Mouse (Mus musculus): ENCODE data around the gene Plp2.
A peak's percentile ranks its signal among the peaks of the same experiment; 100 is the strongest.
"Not testable (repeated sequence)": the region's sequence is repeated elsewhere in the genome, so short reads cannot be mapped to it uniquely, and the experiment has no call there.

Plp2 gene

DNA sequence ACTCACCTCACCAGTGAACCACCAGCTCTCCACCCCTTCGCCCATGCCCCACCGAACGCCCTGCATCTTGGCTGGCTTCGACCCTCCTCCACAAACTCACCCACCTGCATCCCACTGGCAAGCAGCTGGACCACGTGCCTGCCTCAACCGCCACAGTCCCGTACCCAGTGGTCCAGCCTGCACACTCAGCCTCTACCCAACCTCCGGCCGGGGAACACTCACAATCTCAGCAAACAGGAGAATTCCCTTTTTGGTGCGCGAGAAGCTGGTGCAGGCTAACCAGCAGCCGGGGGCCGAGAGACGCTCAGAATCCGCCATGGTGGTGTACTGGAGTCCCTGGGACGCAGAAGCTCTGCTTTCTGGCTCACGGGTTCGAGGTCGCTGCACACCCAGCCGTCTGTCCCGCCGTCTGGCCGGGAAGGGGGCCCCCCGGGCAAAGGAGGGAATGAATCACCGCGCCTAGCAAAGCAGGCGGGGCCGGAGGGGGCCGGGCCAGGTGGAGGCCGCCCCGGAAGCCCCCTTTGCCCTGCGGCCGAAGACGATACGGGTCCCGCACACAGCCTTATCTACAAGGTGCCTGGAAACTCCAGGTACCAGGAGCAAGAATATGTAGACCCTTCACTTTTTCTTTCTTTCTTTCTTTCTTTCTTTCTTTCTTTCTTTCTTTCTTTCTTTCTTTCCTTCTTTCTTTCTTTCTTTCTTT lies at the start of gene Plp2:
TSS of gene Plp2 (minus strand) at position 470 of the 703 bp plus-strand sequence.
- DNase-seq (ENCODE audit: low spot score): peak; percentile 13

DNA sequence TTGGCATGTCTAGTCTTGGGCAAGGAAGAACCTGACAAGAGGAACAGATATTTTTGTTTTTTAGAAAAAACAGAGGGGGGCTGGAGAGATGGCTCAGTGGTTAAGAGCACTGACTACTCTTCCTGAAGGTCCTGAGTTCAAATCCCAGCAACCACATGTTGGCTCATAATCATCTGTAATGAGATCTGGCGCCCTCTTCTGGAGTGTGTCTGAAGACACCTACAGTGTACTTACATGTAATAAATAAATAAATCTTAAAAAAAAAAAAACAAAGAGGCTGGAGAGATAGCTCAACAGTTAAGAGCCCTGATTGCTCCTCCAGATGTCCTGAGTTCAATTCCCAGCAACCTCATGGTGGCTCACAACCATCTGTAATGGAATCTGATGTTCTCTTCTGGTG lies 44.9 kb upstream of the Plp2 start:
- DNase-seq (ENCODE audit: low spot score): peak; percentile 13

DNA sequence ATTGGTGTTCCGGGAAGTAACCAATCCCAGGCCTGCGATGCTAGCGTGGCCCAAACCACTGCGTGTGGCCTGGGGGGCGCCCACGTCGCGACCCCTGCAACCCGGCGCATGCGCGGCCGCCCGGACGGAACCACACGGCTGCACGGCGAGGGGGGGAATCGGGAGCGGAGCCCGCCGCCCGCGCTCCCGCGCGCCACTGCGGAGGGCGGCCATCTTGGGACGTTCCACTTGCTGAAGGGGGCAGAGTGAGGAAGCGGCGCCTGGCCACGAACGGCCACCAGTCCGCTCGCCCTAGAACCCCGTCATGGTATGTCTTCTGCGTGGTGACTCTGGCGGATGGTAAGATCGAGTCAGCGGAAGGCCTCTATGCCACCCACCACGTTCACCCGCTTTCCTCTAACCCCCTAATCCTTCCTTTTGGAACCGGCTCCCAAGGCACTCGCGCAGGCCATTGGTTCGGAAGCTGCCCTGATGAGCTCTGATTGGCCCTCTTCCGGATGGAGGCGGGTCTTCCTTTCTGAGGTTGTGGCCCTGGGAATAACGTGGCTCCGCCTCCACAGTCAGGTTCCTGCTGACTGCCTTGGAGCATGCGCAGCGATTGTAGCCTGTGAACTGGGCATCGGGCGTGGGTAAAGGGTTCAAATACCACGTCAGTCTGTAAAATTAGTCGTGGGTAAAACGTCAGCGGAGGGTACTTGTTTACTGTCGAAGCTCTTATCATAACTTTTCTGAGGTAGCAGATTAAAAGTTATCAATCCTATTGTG lies 43.1 kb upstream of the Plp2 start, which contains the start of gene Wdr45:
TSS of gene Wdr45 (plus strand) at position 199 of the 765 bp plus-strand sequence.
- peak; percentile 94 for DNase-seq (ENCODE audit: low spot score)

DNA sequence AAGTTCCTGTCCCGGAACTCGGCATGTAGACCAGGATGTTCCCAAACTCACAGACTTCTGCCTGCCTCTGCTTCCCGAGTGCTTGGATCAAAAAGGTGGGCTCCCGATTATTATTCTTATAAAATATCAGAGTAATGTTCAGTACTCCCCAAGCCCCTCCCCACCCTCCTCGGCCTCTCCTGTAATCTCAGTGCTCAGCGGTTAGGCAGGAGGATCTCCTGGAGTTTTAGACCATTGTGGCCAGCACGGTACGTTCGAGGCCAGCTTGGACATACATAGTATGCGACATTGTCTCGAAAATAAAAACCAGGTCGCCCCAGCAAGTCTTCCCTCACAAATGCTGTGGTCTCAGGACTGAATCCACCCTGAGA lies 42.6 kb upstream of the Plp2 start:
- DNase-seq (ENCODE audit: low spot score): not testable (repeated sequence)

DNA sequence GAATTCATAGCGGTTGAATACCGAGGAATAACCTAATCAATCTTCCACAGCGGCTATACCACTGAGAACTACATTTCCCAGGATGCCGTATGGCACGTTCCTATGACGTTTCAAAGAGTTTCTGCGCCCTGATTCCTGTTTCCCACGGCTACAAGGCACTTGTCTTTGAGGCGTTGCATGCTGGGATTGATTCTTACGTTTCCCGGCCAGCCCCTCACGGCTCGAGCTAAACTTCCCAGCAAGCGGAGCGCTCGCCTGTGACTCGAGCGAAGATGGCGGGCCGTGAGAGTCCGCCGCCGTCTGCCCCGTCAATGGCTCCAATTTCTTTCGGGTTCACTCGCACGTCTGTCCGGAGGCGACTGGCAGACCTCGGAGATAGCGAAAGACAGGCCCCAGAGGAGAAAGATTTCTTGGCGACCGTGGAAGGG lies 25.8 kb upstream of the Plp2 start, which contains the start of gene Gpkow:
TSS of gene Gpkow (plus strand) at position 178 of the 428 bp plus-strand sequence.
- DNase-seq (ENCODE audit: low spot score): peak; percentile 88

DNA sequence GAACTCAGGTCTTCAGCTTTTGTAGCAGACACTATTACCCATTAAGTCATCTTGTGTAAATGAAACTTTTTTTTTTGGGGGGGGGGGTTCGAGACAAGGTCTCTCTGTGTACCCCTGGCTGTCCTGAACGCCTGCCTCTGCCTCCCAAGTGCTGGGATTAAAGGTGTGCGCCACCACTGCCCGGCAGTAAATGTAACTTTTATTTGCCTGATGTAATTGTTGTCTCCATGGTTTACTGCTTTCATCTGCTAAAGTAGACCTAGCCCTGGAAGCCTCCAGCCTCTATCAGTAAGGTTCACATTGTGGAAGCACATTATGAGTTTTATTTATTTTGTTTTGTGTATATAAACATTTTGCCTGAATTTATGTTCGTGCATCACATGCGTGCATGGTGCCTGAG lies 25.3 kb upstream of the Plp2 start:
- no peak for DNase-seq (ENCODE audit: low spot score)

DNA sequence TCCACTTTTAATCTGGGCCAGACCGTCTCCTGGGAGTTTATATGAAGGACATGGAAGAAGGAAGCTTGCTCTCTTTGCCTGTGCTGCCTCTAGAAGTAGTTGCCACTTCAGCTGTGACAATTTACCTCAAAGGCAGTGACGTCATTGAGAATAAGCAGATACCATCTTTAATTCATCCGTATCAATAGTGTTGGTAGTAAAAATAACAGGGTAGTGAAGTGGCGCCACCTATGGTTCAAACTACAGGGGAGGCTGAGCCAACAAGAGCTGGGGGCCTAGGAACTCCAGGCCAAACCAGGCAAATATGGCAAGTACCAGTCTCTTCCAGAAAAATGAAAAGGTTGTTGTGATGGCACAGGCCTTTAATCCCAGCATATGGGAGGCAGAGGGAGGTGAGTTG lies 21.7 kb upstream of the Plp2 start:
- DNase-seq (ENCODE audit: low spot score): peak; percentile 73

DNA sequence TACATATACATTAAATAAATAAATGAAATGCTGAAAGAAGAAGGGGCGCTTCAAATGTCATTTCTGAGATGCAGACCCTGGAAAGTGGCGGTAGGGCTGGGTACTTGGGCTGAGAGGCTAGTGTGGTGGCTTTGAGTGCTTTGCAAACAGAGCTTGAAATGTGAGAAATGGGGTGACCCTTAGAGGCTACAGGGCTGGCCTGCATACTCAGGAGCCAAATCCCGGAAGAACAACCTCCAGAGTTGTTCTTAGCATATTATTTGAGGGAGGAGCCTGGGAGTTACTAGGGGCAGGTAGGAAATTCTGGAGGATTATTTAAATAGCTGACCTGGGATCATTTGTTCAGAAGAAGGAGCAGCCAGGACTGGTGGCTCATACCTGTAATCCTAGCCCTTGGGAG lies 19.3 kb upstream of the Plp2 start:
- no peak for DNase-seq (ENCODE audit: low spot score)

DNA sequence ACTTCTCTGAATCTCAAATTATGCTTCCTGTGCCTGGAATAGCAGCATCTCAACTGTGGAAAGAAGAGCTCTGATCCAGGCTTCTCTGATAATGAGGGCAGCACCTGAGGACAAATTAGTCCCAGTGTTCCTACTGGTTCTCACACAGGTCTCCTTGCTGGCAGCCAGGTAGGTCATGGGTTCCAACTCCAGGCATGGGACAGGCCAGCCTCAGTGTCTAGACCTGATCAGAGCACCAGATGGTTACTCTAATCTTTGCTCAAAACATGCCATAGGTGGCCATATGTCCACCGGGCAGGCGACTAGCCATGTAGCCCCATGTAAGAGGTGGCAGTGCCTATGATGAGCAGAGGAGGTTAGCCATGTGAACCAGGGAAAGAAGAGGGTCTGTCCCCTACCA lies 17.1 kb upstream of the Plp2 start:
- no peak for DNase-seq (ENCODE audit: low spot score)

DNA sequence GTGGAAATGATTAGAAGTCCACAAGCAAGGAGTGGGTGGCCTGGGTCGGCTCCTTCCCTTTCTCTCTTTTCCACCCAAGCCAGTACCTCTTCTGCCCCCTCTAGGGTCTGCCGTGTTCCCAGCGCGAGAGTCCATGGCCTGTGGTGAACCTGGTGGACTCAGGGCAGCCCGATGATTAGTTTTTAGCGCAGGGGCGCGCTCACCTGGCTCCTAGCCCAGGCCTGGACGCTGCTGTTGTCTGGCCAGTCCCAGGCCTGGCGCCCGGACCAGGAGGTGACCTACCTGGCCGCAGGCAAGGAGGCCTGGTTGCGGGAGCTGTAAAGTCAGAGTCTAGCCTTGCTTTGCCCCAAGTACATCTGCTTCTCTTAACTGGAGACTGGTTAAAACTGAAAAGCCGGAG lies 9.7 kb upstream of the Plp2 start, which contains the start of gene Magix:
TSS of gene Magix (minus strand) at position 388 of the 400 bp plus-strand sequence.
- DNase-seq (ENCODE audit: low spot score): no peak

DNA sequence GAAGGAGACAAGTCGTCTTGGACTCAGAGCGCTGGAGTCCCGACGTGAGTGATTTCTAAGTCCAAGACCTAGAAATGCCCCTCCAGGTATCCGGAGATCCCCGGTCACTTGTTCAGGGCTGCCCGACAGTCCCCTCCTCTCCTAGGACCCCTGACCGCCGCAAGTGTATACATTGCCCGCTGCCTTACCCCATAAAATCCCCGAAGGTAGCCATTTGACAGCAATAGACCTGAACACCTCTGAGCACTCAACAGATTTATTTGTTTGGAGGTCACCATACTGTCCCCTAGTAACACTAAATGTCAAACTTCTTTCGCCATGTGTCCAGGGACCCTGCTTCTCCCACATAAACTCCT lies 8.8 kb upstream of the Plp2 start:
- no peak for DNase-seq (ENCODE audit: low spot score)

DNA sequence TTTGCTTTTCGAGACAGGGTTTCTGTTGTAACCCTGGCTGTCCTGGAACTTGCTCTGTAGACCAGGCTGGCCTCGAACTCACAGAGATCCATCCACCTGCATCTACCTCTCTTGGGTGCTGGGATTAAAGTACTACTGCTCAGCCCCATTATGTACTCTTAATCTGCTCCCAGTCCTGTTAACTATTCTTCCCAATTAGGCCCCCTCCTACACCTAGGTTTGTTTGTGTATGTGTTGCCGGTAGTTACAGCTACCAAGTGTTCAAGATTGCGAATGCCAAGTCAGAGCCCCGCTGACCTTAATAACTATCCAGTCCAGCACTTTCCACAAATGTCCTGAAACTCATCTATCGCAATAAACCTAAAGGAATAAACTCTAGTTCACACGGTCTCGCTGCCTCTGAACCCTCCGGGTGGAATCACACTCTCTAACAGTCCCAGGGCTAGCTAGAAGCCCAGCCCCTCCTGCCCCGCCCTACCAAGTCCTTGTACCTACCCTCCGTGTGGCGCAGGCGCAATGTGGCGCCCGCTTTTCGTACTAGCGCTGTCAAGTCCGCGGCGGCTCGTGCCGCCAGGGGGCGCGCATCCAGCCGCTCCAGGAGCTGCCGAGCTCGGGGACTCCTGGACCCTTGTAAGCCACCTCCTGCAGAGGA lies 8.3 kb upstream of the Plp2 start:
- peak; percentile 91 for DNase-seq (ENCODE audit: low spot score)

DNA sequence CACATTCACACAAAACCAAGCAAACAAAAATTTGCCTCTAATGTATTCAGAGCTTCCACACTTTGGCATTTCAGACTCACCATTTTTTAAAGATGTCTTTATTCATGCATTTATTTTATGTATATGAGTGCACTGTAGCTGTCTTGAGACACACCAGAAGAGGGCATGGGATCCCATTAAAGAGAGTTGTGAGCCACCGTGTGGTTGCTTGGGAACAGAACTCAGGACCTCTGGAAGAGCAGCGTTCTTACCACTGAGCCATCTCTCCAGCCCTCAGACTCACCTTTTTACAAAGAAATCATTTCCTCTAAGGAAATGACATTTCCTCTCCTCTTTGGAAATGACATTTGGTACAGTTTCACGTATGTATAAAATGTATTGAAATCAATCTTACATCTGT lies 7.8 kb upstream of the Plp2 start:
- no peak for DNase-seq (ENCODE audit: low spot score)

DNA sequence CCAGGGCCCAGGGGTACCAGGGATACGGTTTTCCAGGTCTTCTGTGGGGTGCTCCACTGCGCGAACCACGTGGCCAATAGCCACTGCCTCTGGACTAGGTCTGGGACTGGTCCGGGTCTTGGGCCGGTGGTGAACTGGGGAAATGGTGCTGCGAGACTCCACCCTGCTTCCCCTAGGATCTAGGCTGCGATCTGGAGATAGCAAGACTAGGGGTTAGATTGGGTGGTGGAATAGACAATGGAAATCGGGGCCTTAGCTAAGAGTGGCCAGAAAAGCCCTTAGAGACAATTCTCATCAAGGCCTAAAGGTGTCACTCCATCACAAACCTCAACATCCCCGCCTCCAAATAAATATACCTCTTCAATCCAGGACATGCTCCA lies 3.8 kb upstream of the Plp2 start:
- no peak for DNase-seq (ENCODE audit: low spot score)

DNA sequence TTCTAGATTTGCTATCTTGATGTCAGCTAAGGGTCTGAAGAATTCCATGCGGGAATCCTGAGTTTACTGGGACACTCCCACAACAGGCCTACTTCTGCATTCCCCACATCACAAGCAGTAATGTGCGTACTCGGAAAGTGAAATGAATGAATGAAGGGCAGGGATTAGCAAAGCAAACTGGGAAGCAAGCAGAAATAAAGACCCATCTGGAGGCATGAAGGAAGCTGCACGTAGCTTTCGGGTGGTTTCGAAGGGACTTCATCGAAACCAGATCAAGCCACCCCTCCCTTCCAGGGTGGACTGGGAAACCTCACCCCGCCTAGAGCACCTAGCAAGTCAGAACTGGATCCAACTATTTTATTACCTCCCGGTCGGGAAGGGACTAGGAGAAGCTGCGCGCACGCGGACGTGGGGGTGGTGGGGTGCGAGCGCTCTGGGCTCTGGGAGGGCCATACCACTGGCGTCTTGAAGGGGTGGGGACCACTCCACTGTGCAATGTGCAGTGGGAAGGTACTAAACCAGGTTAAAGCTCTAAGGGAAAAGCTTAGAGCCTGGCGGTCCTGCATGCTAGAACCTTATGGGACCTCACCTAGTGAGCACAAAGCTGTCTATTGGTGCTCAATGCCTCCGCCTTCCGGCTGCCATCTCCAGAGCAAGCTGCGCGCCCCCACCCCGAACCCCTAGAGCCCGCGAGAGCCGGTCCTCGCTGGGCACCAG lies 3.3 kb upstream of the Plp2 start:
- peak; percentile 8 for DNase-seq (ENCODE audit: low spot score)

DNA sequence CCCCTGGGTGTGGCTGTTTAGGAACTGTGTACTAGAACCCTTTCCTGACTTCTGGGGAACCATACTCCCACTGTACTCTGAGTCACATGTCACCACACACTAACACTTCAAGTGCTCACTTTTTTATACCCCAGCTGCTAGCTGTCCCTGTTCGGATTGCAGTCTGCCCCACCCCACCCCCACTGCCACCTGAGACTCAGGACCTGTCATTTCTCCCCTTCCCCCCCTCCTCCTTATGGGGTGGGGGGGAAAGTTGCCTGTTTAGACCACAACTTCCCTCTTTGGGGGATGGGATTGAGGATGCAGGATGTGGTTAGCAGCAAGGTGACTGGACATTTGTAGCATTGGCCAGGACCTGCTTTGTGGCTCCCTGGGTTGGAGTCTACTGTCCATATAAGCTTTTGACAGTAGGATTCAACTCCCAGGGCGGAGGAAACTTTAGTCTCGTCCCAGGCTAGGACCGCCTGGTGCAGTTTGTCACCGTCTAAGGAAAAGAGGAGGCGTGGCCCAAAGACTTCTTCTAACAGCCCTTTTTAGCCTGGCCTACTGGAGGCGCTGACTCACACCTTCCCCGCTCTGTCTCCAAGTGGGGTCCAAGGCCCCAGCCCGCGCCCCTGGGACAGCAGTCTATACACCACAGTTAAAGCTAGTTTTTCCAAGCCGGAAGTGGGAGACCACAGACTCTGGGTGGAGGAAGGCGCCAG lies 2.5 kb upstream of the Plp2 start:
- no peak for DNase-seq (ENCODE audit: low spot score)

DNA sequence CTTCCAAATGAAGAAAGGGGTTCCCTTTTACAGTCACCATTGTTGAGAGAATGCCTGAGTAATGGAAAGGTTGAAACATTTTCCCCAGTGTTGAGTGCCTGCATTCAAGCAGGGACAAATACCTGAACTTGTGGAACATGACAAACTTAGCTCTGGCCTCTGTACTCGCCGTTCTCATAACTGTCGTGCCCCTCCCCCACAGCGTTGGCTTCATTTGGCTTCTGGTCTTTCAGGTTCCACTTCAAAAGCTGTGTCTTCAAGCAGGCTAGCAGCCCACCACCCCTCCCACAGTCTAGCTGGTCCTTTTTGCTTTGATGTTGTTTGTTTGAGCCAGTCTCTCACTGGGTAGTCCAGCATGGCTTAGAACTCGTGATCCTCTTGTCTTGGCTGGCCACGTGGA lies 1.5 kb upstream of the Plp2 start:
- no peak for DNase-seq (ENCODE audit: low spot score)

DNA sequence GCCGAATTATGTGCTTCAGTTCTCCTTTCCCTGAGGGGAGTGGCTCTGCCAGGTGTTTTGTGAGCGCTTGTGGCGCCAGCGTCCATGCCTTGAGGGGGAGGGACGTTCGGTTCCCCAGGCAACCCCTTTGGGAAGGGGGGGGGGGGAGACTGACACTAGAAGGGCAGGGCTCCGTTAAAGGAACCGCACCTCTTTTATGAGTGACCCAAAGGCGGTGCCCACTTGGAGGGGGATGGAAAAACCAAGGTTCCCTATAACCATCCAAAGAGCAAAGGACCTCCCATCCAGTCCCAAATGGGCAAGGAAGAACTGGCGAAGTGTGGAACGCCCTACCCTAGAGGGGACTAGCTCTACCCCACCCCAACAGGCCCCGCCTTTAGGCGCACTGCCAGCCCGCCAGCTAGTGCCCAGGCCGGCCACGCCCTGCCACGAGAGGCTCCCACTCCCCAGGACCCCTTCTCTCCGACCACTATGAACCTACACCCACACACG lies 754 bp downstream of the Plp2 start:
- peak; percentile 22 for DNase-seq (ENCODE audit: low spot score)

DNA sequence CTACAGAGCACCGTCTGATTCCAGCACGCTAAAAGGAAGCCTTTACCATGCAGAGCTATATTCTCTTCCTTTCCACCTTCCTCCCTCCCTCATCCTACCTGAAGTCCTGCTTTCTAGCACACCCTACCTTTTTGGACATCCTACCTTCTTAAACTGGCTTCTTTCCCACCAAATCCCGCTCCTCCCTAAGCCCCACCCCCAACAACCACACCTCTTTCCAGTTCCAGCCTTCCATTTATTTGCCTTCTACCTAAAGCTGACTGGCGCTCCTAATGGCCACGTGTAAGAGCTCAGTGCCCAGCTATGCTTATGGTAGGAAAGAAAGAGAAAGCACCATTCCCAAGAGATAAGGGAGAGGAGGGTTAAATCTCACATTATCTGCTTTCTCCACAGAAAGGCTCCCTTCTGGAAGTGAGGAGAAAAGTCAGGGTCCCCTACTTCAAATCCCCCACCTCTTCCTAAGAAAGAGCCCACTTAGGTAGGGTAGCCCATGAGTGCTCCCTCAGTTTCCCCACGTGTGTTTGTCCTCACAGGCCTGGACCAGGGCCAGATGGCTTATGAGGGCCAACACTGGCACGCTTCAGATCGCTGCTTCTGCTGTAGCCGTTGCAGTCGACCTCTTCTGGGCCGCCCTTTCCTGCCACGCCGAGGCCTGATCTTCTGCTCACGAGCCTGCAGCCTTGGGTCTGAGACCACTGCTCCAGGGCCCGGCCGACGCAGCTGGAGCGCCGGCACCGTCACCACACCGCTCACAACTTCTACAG lies 5.3 kb downstream of the Plp2 start:
- DNase-seq (ENCODE audit: low spot score): no peak

DNA sequence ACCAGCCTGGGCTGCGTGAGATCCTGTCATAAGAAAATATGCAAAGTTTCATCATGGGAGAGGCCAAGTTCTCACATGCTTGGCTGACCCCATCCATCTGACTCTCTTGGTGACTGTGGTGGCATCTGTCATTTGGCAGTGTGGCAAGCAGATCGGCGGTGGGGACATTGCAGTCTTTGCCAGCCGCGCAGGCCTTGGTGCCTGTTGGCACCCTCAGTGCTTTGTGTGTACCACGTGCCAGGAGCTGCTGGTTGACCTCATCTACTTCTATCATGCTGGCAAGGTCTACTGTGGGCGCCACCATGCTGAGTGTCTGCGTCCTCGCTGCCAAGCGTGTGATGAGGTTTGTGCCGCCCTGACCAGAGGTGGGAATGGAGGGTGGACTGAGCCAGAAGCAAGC lies 6.4 kb downstream of the Plp2 start:
- DNase-seq (ENCODE audit: low spot score): no peak

DNA sequence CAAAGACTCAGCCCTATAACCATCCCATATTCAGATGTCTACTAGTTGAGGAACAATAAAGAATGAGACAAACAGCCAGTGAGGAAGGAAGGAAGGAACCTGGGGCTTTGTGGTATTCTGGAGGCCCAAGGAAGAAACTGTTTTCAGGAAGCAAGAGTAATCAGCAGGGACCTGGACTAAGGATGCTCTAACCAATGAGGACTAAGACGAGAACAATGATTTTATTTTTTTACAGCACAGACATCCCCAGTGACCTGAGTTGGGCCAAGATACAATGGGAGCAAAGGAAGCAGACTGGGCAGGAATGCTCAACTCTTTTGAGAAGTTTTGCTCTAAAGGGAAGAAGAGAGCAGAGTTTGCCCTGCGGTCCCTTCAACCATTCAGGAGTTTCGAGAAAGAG lies 8.3 kb downstream of the Plp2 start:
- DNase-seq (ENCODE audit: low spot score): no peak
